Comparison of ENCODE assay signal across 7 mouse cellular contexts in the genomic region with DNA sequence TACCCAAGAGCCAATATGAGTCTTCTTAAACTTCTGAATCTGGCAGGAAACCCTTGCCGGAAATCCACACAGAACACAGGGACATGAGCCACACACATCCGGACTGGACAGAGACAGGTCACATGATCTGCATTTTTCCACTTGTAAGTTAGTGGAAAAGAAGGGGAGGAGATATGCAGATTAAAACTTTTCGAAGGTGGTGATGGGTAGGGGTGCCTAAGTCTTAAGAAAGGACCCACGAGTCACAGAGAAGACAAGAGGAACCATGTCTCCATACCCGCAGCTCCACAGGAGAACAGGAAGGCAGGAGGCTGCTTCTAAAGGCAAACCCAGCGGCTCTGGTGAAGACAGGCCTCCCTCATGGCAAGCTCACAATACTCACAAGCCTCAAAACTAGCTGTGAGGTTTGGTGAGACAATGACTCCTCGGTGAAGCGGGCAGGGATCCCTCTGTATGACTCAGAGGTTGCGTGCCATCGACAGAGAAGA. TPM values are rescaled to one million over a fixed set of nuclear protein-coding genes. Genes with fewer than 3 reads are reported as not detected.
DNase-seq lines count a peak whose midpoint lies in the region; ATAC-seq lines count a peak whose summit lies in the region.

No protein-coding gene starts in this region.

- peak; percentile 85 for ATAC-seq in hindbrain, embryonic 15.5 days (ENCODE audit: low FRiP score, low read depth)
- peak; percentile 56 for ATAC-seq in megakaryocyte progenitor cell, adult 5-6 weeks (replicated peaks; ENCODE audit: poor library complexity)

- H3K4me1 ChIP-seq in hindbrain, embryonic 15.5 days (replicated peaks) = peaks cover 28% of the 10 kb centered on the region

- H3K4me3 ChIP-seq in hindbrain, embryonic 15.5 days = peak overlapping the region; percentile 42

- DNase-seq in NIH3T3 (ENCODE audit: low read depth) = peak; percentile 86
- DNase-seq in c-Kit-negative CD71-positive TER-119-positive erythroid progenitor cells, embryonic 14.5 days (ENCODE audit: low read depth, low spot score) = peak; percentile 73
- peak; percentile 79 for DNase-seq in gastrocnemius, adult 18-20 months (ENCODE audit: low spot score)
- peak; percentile 47 to 78 for DNase-seq in left cerebral cortex, postnatal 14 days (ENCODE audit: low spot score in 2 of 2)
- peak; percentile 91 for DNase-seq in skeletal muscle tissue, adult 2 months (ENCODE audit: low read depth, low spot score)

- H3K9ac ChIP-seq in hindbrain, embryonic 15.5 days = peak overlapping the region; percentile 53

- intact Hi-C loops in left cerebral cortex, postnatal 14 days (cut with DNase I) = loop anchor here (2.0 kb wide), 1 partner anchor 47 kb away; a partner anchor contains a TSS

- peak overlapping the region; percentile 94 for H3K4me2 ChIP-seq in hindbrain, embryonic 15.5 days

- no peaks in the 10 kb centered on the region for H3K36me3 ChIP-seq in hindbrain, embryonic 15.5 days

- H3K27ac ChIP-seq in hindbrain, embryonic 15.5 days (replicated peaks) = peak overlapping the region; percentile 76

- WGBS in hindbrain, embryonic 15.5 days = 1% methylated on average over 10 of the region's 10 CpGs

- no peaks in the 10 kb centered on the region for H3K9me3 ChIP-seq in hindbrain, embryonic 15.5 days

- H3K27me3 ChIP-seq in hindbrain, embryonic 15.5 days = no peaks in the 10 kb centered on the region

RNA-seq across cellular contexts. Expression of a gene that starts 10.6 kb away (rescaled TPM):
- total RNA-seq in gastrocnemius, adult 18-20 months (2021) = 1,000 to 10,000 TPM; 3,564 to 3,853 TPM
- 665 and 758 TPM in 2 replicates for polyA plus RNA-seq in hindbrain, embryonic 15.5 days (2015; fragmentation: Nextera tagmentation; extraction: Ambion mirVana)
- total RNA-seq in left cerebral cortex, postnatal 14 days (2021) = 1,000 to 10,000 TPM; 1,045 to 1,071 TPM
- total RNA-seq in megakaryocyte progenitor cell, adult 5-6 weeks (2015) = 4,894 and 5,633 TPM in 2 replicates
- 809 and 847 TPM in 2 replicates for total RNA-seq in megakaryocyte progenitor cell, adult 5-6 weeks (2017)

RNA-seq across cellular contexts. Expression of a gene that starts 47.5 kb away (rescaled TPM):
- total RNA-seq in gastrocnemius, adult 18-20 months (2021) = 1 to 10 TPM; 6.6 to 9.2 TPM
- polyA plus RNA-seq in hindbrain, embryonic 15.5 days (2015; fragmentation: Nextera tagmentation; extraction: Ambion mirVana) = 9.2 and 9.9 TPM in 2 replicates
- total RNA-seq in left cerebral cortex, postnatal 14 days (2021) = 10 to 100 TPM in 1 of 2 experiments, 1 to 10 TPM in 1; 9.9 to 10.9 TPM
- total RNA-seq in megakaryocyte progenitor cell, adult 5-6 weeks (2015) = 17.3 TPM in 2 replicates
- total RNA-seq in megakaryocyte progenitor cell, adult 5-6 weeks (2017) = 16.9 and 17.6 TPM in 2 replicates

Comparison
In these comparisons a context has a peak if more than half of its experiments do, and no peak if none do; other contexts are left out.
1. Peak in every context shown above with its lines: DNase-seq, ATAC-seq, H3K4me3 ChIP-seq and H3K27ac ChIP-seq.